Mouse (Mus musculus) liver, postnatal 0 days (tissue): Measurements from ENCODE around the gene Rad51b. TPM values are rescaled to one million over a fixed set of nuclear protein-coding genes. Genes with fewer than 3 reads are reported as not detected.

Experiments used
- ATAC-seq: fragments of 200-750 bp; cut with Nextera tagmentation; 2 replicates; pipeline ENCODE4 v1.8.0; 2017; ENCODE audit warnings: mild to moderate bottlenecking, moderate library complexity
- DNase-seq: peaks from one replicate; pipeline ENCODE4 v3.0.0-alpha.2; 2016
- H3K27ac ChIP-seq: fragments of 300-500 bp; sonication (generic); 2 replicates; pipeline ENCODE4 v1.5.1; 2014; ENCODE audit warnings: antibody characterized with exemption, moderate library complexity, mild to moderate bottlenecking, low read depth
- H3K27me3 ChIP-seq: fragments of 300-500 bp; sonication (generic); 2 replicates; pipeline ENCODE4 v1.6.1; 2014; ENCODE audit warnings: low read length, control low read depth, mixed read lengths; ENCODE audit not compliant: insufficient read depth
- H3K36me3 ChIP-seq: fragments of 300-500 bp; sonication (generic); replicated peaks from 2 replicates; pipeline ENCODE4 v1.6.1; 2014; ENCODE audit warnings: mild to moderate bottlenecking, control low read depth, low read length, moderate library complexity, mixed read lengths; ENCODE audit not compliant: insufficient read depth
- H3K4me1 ChIP-seq: fragments of 300-500 bp; sonication (generic); 2 replicates; pipeline ENCODE4 v1.6.1; 2014; ENCODE audit warnings: antibody characterized with exemption, mild to moderate bottlenecking, control low read depth; ENCODE audit not compliant: insufficient read depth
- H3K4me2 ChIP-seq: fragments of 300-500 bp; sonication (generic); 2 replicates; pipeline ENCODE4 v1.6.1; 2014; ENCODE audit warnings: low read depth, mild to moderate bottlenecking, low read length, moderate library complexity, mixed read lengths
- H3K4me3 ChIP-seq: fragments of 300-500 bp; sonication (generic); 2 replicates; pipeline ENCODE4 v1.5.1; 2014; ENCODE audit warnings: low read depth, low read length
- H3K9ac ChIP-seq: fragments of 300-500 bp; sonication (generic); replicated peaks from 2 replicates; pipeline ENCODE4 v1.6.1; 2014; ENCODE audit warnings: mild to moderate bottlenecking, moderate library complexity
- H3K9me3 ChIP-seq: fragments of 300-500 bp; sonication (generic); 2 replicates; pipeline ENCODE4 v1.6.1; 2016; ENCODE audit warnings: mild to moderate bottlenecking, control low read depth, low read length, mixed read lengths
- CTCF ChIP-seq: sonication (generic); IDR thresholded peaks from 2 replicates; pipeline ENCODE4 v1.5.1; 2016; ENCODE audit warnings: antibody characterized with exemption, low read depth
- EP300 ChIP-seq: IDR thresholded peaks from 2 replicates; pipeline ENCODE4 v1.6.1; 2016; ENCODE audit warnings: antibody characterized with exemption, low read depth, mild to moderate bottlenecking
- WGBS: fragments of 180-500 bp; shearing (Covaris S2); extraction: QIAGEN DNeasy Blood & Tissue Kit; methylation state at CpG from one replicate; pipeline ENCODE4 v1.1.7; 2014; ENCODE audit not compliant: insufficient replicate concordance; 5-methylcytosine and 5-hydroxymethylcytosine counted together
- polyA plus RNA-seq: library from polyadenylated mRNA; unstranded; fragments of >200 nt; fragmentation: Nextera tagmentation; extraction: Ambion mirVana; gene quantifications from 2 replicates; pipeline ENCODE4 v1.2.1, GENCODE M21; 2015

The Rad51b gene
- polyA plus RNA-seq, 1 experiment from 2014 or later, result 2.5 TPM

DNA sequence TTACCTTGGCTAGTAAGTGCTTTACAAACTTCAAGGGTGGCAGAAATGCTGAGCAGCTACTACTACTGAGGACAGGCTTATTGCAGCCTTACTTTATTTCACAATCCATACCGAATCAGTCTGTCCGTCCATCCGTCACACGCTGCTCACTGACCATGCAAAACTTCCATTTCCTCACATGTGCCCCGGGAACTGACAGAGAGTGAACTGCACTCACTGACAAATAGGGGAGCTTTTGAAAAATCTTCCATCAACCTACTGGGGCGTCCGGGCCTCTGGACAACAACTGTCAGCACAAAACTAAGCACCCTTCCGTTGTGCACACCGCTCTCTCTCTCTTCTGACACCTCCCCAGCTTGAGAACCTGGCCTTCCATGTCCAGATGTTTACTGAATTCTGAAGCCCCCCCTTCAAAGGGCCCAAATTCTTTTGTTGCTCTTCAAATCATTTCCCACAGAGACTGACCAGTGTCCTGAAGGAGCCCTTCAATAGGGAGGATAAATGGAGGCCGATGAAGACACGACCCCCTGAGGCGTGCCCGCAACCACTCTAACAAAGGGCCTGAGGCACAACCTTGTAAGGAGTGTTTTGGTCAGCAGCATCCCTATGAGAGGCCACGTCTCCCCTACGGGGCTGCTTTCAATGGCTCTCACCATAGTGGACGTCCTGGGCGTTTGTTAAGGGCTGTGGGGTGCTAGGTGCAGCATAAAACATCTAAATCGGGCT, 515.9 kb downstream of the Rad51b start:
- Histone ChIP-seq H3K4me3 (no peak overlapping the region), H3K36me3 (no peaks in the 10 kb centered on the region), H3K27me3 (no peaks in the 10 kb centered on the region), H3K9me3 (no peaks in the 10 kb centered on the region), H3K4me2 (no peak overlapping the region), H3K9ac (no peak overlapping the region), H3K4me1 (peaks cover 8% of the 10 kb centered on the region; the same call in 1 of the 2 replicates), H3K27ac (no peak overlapping the region)
- DNase-seq (no peak), ATAC-seq (no peak)
- TF ChIP-seq CTCF (no peak), EP300 (no peak)
- WGBS, result 79% methylated on average over 18 of the region's 18 CpGs

- 78% methylated on average over 8 of the region's 8 CpGs for WGBS
- Histone ChIP-seq H3K9ac (no peak overlapping the region), H3K27me3 (no peaks in the 10 kb centered on the region), H3K27ac (no peak overlapping the region), H3K4me2 (no peak overlapping the region), H3K4me1 (peaks cover 8% of the 10 kb centered on the region; the same call in 1 of the 2 replicates), H3K36me3 (no peaks in the 10 kb centered on the region), H3K9me3 (no peaks in the 10 kb centered on the region), H3K4me3 (no peak overlapping the region)
- ATAC-seq, result no peak
- TF ChIP-seq CTCF (no peak), EP300 (no peak)
- no peak for DNase-seq
Measured at GRCm38 (mm10) chr12:79813566-79814305, 516.7 kb downstream of the Rad51b start.

- WGBS, result 88% methylated on average over 20 of the region's 20 CpGs
- Histone ChIP-seq H3K9ac (no peak overlapping the region), H3K27ac (no peak overlapping the region), H3K4me3 (no peak overlapping the region), H3K36me3 (no peaks in the 10 kb centered on the region), H3K9me3 (no peaks in the 10 kb centered on the region), H3K4me1 (peaks cover 8% of the 10 kb centered on the region; the same call in 1 of the 2 replicates), H3K4me2 (no peak overlapping the region), H3K27me3 (no peaks in the 10 kb centered on the region)
- ATAC-seq (no peak), DNase-seq (no peak)
- no peak for TF ChIP-seq CTCF
- TF ChIP-seq EP300, result no peak
Measured at GRCm38 (mm10) chr12:79814312-79815091, 517.4 kb downstream of the Rad51b start.

GRCm38 (mm10) chr12:79816241-79816640, 519.2 kb downstream of the Rad51b start:
- Histone ChIP-seq H3K4me1 (peaks cover 12% of the 10 kb centered on the region; the same call in 1 of the 2 replicates), H3K4me3 (no peak overlapping the region), H3K4me2 (no peak overlapping the region), H3K36me3 (no peaks in the 10 kb centered on the region), H3K27me3 (no peaks in the 10 kb centered on the region), H3K9ac (no peak overlapping the region), H3K27ac (no peak overlapping the region), H3K9me3 (no peaks in the 10 kb centered on the region)
- ATAC-seq (no peak), DNase-seq (no peak)
- WGBS, result 57% methylated on average over 4 of the region's 4 CpGs
- TF ChIP-seq CTCF, result no peak
- TF ChIP-seq EP300, result no peak

GRCm38 (mm10) chr12:79820228-79820958, 523.3 kb downstream of the Rad51b start:
- Histone ChIP-seq H3K27ac (no peak overlapping the region), H3K36me3 (no peaks in the 10 kb centered on the region), H3K4me2 (no peak overlapping the region), H3K4me3 (no peak overlapping the region), H3K9me3 (no peaks in the 10 kb centered on the region), H3K27me3 (no peaks in the 10 kb centered on the region), H3K4me1 (0 out of 2 replicates have a peak, but pooled peaks cover 4% of the 10 kb centered on the region), H3K9ac (no peak overlapping the region)
- WGBS, result 60% methylated on average over 8 of the region's 8 CpGs
- no peak for DNase-seq
- ATAC-seq, result no peak
- TF ChIP-seq EP300 (no peak), CTCF (no peak)
